Mouse (Mus musculus): ENCODE measurements around the gene Igf2bp2.

DNA sequence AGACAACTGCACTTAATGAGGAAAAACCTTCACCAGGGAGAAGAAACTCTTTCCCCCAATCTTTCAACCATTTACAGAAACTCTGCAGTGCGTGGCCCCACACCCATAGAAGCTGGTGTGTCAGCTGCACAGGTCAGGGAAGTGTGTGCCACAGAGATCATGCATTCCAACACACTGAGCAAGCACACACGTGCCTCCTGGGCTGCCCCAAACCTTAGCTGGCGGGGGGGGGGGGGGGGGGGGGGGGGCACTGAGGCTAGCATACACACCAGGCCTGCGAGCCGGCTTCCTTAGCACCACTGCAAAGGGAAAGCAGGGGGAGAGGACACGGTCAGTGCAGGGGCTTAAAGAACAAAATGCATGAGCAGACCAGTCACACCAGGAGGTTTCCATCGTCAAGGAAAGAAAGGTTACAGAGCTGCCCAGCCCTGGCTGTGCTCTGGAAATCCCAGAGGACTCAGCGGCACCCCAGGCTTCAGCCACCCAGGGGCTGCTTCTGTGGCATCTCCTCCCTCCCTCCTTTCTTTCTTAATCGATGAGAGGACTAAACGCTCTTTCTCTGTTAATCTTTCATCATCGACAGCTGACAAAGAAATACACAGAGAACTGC, 11.3 kb downstream of the Igf2bp2 start:
- TF ChIP-seq CTCF (IDR thresholded peaks at IDR 0.05; ENCODE audit: low read depth, low read length), result no peak
- no peak for TF ChIP-seq EP300 (IDR thresholded peaks at IDR 0.05; ENCODE audit: insufficient read depth, low read depth, low read length)

Data from ES-Bruce4 (cell line).